Mouse (Mus musculus): ENCODE measurements around the gene Zcchc18. TPM values are rescaled to one million over a fixed set of nuclear protein-coding genes. Genes with fewer than 3 reads are reported as not detected.

Zcchc18 gene
- polyA plus RNA-seq, 1 experiment from 2014 or later = 547 TPM

DNA sequence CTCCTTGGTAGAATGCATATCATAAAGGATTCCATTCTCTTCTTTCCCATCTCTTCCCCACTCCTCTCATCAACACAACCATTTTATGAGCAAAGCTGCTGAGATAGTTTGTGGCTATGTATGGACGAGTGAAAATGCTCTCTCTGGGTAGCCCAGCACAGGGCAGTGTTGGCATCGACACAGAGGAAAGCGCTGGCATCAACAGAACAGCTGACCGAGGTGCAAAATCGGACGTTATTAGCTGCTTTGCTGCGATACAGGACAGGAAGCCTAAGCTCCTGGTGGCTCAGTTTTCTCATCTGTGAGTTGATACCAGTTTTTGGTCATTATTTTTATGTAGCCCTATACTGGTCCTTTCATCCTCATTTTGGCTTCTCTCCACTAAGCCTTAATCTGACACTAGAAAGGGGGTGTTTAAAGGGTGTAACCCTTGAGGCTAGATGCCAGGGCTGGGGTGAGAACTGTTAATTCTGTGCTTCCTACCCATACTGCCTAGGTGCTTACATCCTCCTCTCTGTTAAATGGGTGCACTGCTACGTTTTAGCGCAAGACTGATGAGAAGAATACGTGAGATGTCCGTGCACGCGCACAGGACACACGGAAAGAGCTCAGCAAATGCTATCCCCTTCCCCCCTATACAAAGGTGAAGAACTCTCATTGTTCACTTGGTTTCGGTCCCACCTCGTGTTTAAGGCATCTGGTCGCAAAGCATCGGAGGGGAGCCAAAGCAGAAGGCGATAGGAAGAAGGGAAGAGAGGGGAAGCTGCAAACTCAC, 577 bp upstream of the Zcchc18 start:
- 26% methylated on average over 19 of the region's 19 CpGs for WGBS
- H3K4me2 ChIP-seq (ENCODE audit: low read length) = peak overlapping the region; percentile 63
- no peaks in the 10 kb centered on the region; the same call in 1 of the 2 replicates for H3K9me3 ChIP-seq (ENCODE audit: control insufficient read depth, low read length)
- no peaks in the 10 kb centered on the region for H3K27me3 ChIP-seq (replicated peaks; ENCODE audit: control insufficient read depth, insufficient read depth, low read length)
- ATAC-seq = peak; percentile 74
- H3K36me3 ChIP-seq (ENCODE audit: control insufficient read depth, insufficient read depth, low read length) = no peaks in the 10 kb centered on the region
- H3K9ac ChIP-seq (ENCODE audit: low read depth, low read length) = peak overlapping the region; percentile 71
- peak overlapping the region; percentile 53 for H3K4me3 ChIP-seq (ENCODE audit: low read length)
- H3K27ac ChIP-seq (ENCODE audit: low read depth, low read length) = peak overlapping the region; percentile 85
- H3K4me1 ChIP-seq (ENCODE audit: control insufficient read depth, insufficient read depth, low read depth, low read length) = peaks cover 10% of the 10 kb centered on the region

DNA sequence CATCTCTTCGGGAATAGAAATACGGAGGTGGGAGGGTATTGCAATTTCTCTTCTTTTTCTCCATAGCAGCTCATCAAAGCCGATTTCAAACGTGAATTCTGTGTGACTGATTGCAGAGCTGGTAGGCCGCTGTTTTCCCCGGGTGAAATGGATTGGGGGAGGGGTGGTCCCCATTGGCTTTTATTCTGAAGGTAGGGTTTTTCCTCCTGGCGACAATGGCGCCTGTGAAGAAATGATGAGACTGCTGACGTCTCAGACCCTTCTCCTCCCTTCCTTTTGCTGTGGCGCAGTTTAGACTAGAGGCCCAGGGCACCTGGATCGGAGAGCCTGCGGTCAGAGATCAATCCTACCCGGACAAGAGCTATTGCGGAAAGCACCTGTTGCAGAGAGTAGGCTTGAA, 686 bp downstream of the Zcchc18 start:
- no peak for ATAC-seq
- Histone ChIP-seq H3K9ac (ENCODE audit: low read depth, low read length) (peak overlapping the region; percentile 71), H3K27ac (ENCODE audit: low read depth, low read length) (peak overlapping the region; percentile 85), H3K36me3 (ENCODE audit: control insufficient read depth, insufficient read depth, low read length) (no peaks in the 10 kb centered on the region), H3K4me3 (ENCODE audit: low read length) (peak overlapping the region; percentile 53), H3K4me2 (ENCODE audit: low read length) (peak overlapping the region; percentile 63), H3K4me1 (ENCODE audit: control insufficient read depth, insufficient read depth, low read depth, low read length) (peaks cover 10% of the 10 kb centered on the region), H3K9me3 (ENCODE audit: control insufficient read depth, low read length) (no peaks in the 10 kb centered on the region; the same call in 1 of the 2 replicates), H3K27me3 (replicated peaks; ENCODE audit: control insufficient read depth, insufficient read depth, low read length) (no peaks in the 10 kb centered on the region)
- 27% methylated on average over 13 of the region's 14 CpGs for WGBS

DNA sequence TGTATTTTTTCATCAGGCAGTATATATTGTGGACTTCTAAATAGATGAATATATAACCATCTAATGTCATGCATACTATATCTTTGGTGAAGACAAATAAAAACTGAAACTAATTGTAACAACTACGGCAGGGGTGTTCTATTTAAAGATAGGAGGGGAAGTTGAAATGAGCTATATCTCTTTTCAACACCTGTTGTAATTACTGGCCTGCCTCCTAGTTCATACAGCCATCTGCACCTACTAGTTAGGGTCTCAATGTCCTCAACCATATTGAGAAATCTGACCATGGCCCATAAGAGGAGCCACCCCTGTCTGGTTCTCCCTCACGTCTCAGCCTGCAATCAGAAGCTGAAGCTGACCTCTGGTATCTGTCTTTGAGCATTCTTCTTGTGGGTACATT, 3.3 kb downstream of the Zcchc18 start:
- peaks cover 7% of the 10 kb centered on the region for H3K4me1 ChIP-seq (ENCODE audit: control insufficient read depth, insufficient read depth, low read depth, low read length)
- WGBS = 89% methylated on average over 2 of the region's 2 CpGs
- no peak overlapping the region for H3K27ac ChIP-seq (ENCODE audit: low read depth, low read length)
- H3K4me2 ChIP-seq (ENCODE audit: low read length) = no peak overlapping the region
- H3K9ac ChIP-seq (ENCODE audit: low read depth, low read length) = no peak overlapping the region
- no peak overlapping the region for H3K4me3 ChIP-seq (ENCODE audit: low read length)
- no peaks in the 10 kb centered on the region for H3K27me3 ChIP-seq (replicated peaks; ENCODE audit: control insufficient read depth, insufficient read depth, low read length)
- H3K36me3 ChIP-seq (ENCODE audit: control insufficient read depth, insufficient read depth, low read length) = no peaks in the 10 kb centered on the region
- ATAC-seq = no peak
- no peaks in the 10 kb centered on the region; the same call in 1 of the 2 replicates for H3K9me3 ChIP-seq (ENCODE audit: control insufficient read depth, low read length)

DNA sequence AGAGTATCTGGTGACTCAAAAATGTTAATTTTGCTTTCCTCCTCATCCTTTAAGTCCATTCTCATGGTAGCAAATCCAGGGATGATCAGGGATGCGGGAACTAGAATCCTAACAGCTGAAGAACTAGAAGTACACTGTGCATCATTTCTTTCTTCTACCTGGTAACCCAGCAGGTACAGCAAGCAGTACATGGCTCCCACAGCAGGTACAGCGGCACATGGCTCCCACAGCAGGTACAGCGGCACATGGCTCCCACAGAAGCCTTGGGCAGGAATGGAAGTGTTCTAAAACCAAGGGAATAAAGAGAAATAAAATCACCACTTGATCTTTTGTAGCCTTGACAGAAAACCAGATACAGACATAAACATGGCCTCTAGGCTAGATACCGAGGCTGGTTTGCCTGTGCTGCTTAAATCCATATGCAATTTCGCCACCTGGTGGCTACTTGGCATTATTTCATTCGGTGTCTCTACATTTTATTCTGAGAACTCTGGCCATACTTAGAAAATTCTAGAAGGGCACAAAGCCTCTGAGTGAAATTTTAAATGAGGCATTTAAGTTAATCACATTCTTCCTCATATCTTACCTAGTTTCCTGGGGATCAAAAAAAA, 22.2 kb downstream of the Zcchc18 start:
- Histone ChIP-seq H3K4me1 (ENCODE audit: control insufficient read depth, insufficient read depth, low read depth, low read length) (no peaks in the 10 kb centered on the region), H3K4me3 (ENCODE audit: low read length) (no peak overlapping the region), H3K36me3 (ENCODE audit: control insufficient read depth, insufficient read depth, low read length) (no peaks in the 10 kb centered on the region), H3K27ac (ENCODE audit: low read depth, low read length) (no peak overlapping the region), H3K9ac (ENCODE audit: low read depth, low read length) (no peak overlapping the region), H3K4me2 (ENCODE audit: low read length) (no peak overlapping the region), H3K9me3 (ENCODE audit: control insufficient read depth, low read length) (no peaks in the 10 kb centered on the region), H3K27me3 (replicated peaks; ENCODE audit: control insufficient read depth, insufficient read depth, low read length) (no peaks in the 10 kb centered on the region)
- peak; percentile 77 for ATAC-seq
- WGBS = 52% methylated on average over 6 of the region's 6 CpGs

DNA sequence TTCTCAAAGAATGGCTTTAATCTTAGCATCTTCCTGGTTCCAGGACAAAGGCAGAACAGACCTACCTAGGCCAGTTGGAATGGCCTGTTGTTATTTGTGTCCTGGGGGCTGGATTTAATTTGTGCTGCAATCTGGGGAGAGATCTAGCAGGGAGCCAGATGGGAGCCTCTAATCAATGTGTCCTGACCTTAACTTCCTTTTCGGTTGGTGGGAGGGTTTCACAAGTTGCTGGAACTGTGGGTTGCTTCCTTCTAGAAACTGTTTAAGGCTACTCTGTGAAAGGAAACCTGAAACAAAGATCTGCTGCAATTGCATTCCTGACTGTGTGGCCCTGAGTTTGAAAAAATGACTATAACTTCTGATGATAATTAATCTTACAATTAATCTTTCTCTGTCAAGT, 24.7 kb downstream of the Zcchc18 start:
- no peak for ATAC-seq
- Histone ChIP-seq H3K4me3 (ENCODE audit: low read length) (no peak overlapping the region), H3K27me3 (replicated peaks; ENCODE audit: control insufficient read depth, insufficient read depth, low read length) (no peaks in the 10 kb centered on the region), H3K4me1 (ENCODE audit: control insufficient read depth, insufficient read depth, low read depth, low read length) (no peaks in the 10 kb centered on the region), H3K9me3 (ENCODE audit: control insufficient read depth, low read length) (no peaks in the 10 kb centered on the region), H3K36me3 (ENCODE audit: control insufficient read depth, insufficient read depth, low read length) (no peaks in the 10 kb centered on the region), H3K27ac (ENCODE audit: low read depth, low read length) (no peak overlapping the region), H3K9ac (ENCODE audit: low read depth, low read length) (no peak overlapping the region), H3K4me2 (ENCODE audit: low read length) (no peak overlapping the region)
- 67% methylated on average over 1 of the region's 1 CpGs for WGBS

DNA sequence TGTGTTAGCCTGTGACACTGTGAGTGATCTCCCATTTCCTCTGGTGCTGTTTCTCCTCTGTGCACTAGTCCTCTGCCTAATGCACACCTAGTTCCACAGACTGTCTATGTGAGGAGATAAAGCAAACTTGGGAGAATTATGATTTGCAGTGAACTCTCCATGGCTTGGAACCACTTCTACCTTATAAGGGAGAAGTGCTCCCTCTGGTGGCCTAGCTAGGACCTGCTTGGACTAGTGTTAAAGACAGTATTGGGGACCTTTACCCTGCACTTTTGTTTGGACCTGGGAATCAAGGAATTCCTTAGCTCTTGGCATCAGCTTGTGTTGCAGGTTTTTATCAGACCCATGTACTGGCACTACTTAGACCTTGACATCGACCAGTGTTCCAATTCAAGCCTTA, 26.4 kb downstream of the Zcchc18 start:
- no peaks in the 10 kb centered on the region for H3K9me3 ChIP-seq (ENCODE audit: control insufficient read depth, low read length)
- WGBS = 23% methylated on average over 1 of the region's 1 CpGs
- no peak overlapping the region for H3K9ac ChIP-seq (ENCODE audit: low read depth, low read length)
- H3K36me3 ChIP-seq (ENCODE audit: control insufficient read depth, insufficient read depth, low read length) = no peaks in the 10 kb centered on the region
- no peaks in the 10 kb centered on the region for H3K4me1 ChIP-seq (ENCODE audit: control insufficient read depth, insufficient read depth, low read depth, low read length)
- ATAC-seq = peak; percentile 64; the same call in 1 of the 2 replicates
- H3K27ac ChIP-seq (ENCODE audit: low read depth, low read length) = no peak overlapping the region
- no peak overlapping the region for H3K4me2 ChIP-seq (ENCODE audit: low read length)
- H3K4me3 ChIP-seq (ENCODE audit: low read length) = no peak overlapping the region
- H3K27me3 ChIP-seq (replicated peaks; ENCODE audit: control insufficient read depth, insufficient read depth, low read length) = no peaks in the 10 kb centered on the region

DNA sequence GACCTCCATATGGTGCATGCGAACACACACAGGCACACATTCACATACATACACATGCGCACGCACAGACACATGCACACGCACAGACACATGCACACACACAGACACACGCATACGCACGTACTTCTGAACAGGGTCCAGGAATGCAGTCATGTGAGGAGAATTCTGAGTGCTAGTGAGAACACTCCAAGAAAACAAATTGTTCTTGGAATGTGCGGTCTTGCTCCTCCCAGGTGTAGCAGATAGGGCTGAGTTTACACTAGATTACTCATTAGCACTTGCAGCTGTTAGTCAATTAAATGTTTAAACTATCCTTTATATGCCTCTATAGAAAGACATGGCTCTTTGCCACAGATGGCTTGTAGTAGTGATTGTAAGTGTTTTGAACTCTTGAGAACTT, 38.0 kb downstream of the Zcchc18 start:
- ATAC-seq = no peak
- H3K4me3 ChIP-seq (ENCODE audit: low read length) = no peak overlapping the region
- H3K36me3 ChIP-seq (ENCODE audit: control insufficient read depth, insufficient read depth, low read length) = no peaks in the 10 kb centered on the region
- no peaks in the 10 kb centered on the region for H3K27me3 ChIP-seq (replicated peaks; ENCODE audit: control insufficient read depth, insufficient read depth, low read length)
- H3K4me2 ChIP-seq (ENCODE audit: low read length) = no peak overlapping the region
- H3K9ac ChIP-seq (ENCODE audit: low read depth, low read length) = no peak overlapping the region
- WGBS = 95% methylated on average over 8 of the region's 8 CpGs
- no peak overlapping the region for H3K27ac ChIP-seq (ENCODE audit: low read depth, low read length)
- H3K9me3 ChIP-seq (ENCODE audit: control insufficient read depth, low read length) = no peaks in the 10 kb centered on the region
- H3K4me1 ChIP-seq (ENCODE audit: control insufficient read depth, insufficient read depth, low read depth, low read length) = no peaks in the 10 kb centered on the region

DNA sequence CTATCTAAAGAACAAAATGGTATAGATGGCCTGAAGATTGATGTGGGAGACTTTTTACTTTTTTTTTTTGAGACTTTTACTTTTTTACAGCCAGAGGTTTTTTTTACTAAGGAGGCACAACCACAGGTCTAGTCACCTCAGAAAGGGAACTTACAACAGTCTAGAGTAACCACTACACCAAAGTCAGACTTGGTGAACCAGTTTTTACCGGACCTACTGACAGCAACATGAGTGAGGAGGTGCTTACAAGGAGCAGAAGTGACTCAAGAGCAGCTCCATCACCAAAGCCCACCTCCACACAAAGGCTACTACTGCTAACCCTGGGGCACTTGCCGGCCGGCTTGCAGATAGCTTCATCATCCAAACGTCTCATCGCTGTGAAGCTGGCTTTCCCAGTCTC, 38.8 kb downstream of the Zcchc18 start:
- 92% methylated on average over 5 of the region's 5 CpGs for WGBS
- Histone ChIP-seq H3K4me3 (ENCODE audit: low read length) (no peak overlapping the region), H3K27me3 (replicated peaks; ENCODE audit: control insufficient read depth, insufficient read depth, low read length) (no peaks in the 10 kb centered on the region), H3K4me2 (ENCODE audit: low read length) (no peak overlapping the region), H3K9me3 (ENCODE audit: control insufficient read depth, low read length) (no peaks in the 10 kb centered on the region), H3K27ac (ENCODE audit: low read depth, low read length) (no peak overlapping the region), H3K36me3 (ENCODE audit: control insufficient read depth, insufficient read depth, low read length) (no peaks in the 10 kb centered on the region), H3K4me1 (ENCODE audit: control insufficient read depth, insufficient read depth, low read depth, low read length) (no peaks in the 10 kb centered on the region), H3K9ac (ENCODE audit: low read depth, low read length) (no peak overlapping the region)
- ATAC-seq = no peak

DNA sequence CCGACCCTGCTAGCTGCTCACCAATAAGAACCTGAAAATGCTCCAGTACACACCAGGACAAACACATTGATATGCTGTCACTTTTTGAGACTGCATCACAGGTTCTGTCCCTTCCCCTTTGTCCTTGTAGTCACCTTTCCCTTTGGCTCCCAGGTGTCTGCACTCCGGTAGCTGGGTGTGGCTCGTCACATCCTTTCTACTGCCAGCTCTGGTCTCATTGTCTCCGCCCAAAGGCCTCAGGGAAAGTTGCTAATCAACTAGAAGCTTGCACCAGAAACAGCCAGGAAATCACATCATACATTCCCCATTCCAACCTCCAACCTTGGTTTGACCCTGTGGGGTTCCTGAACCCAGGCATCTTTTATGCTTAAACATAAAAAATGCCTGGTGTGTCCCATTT, 41.4 kb downstream of the Zcchc18 start:
- 80% methylated on average over 4 of the region's 4 CpGs for WGBS
- Histone ChIP-seq H3K9me3 (ENCODE audit: control insufficient read depth, low read length) (no peaks in the 10 kb centered on the region), H3K4me2 (ENCODE audit: low read length) (no peak overlapping the region), H3K27ac (ENCODE audit: low read depth, low read length) (no peak overlapping the region), H3K4me3 (ENCODE audit: low read length) (no peak overlapping the region), H3K9ac (ENCODE audit: low read depth, low read length) (no peak overlapping the region), H3K36me3 (ENCODE audit: control insufficient read depth, insufficient read depth, low read length) (no peaks in the 10 kb centered on the region), H3K27me3 (replicated peaks; ENCODE audit: control insufficient read depth, insufficient read depth, low read length) (no peaks in the 10 kb centered on the region), H3K4me1 (ENCODE audit: control insufficient read depth, insufficient read depth, low read depth, low read length) (0 out of 2 replicates have a peak, but pooled peaks cover 2% of the 10 kb centered on the region)
- ATAC-seq = no peak

Measured in hindbrain, embryonic 16.5 days (tissue).